In genomic region chr4:99120211-99121122, GRCm38 (mm10) we compare ENCODE assay signal across 8 mouse cellular contexts. TPM values are rescaled to one million over a fixed set of nuclear protein-coding genes. Genes with fewer than 3 reads are reported as not detected.
DNase-seq lines count a peak whose midpoint lies in the region; ATAC-seq and TF ChIP-seq lines count a peak whose summit lies in the region.

Dock7 (minus strand) TSS chr4:99120915.

- in situ Hi-C loops in ES-E14 (cut with MboI; ENCODE audit: low sequenced_read_pairs in 2 of 2, unreplicated experiment in 2 of 2), result no loop called here

- no peaks in the 10 kb centered on the region for H3K27me3 ChIP-seq in forebrain, embryonic 14.5 days (replicated peaks; ENCODE audit: control insufficient read depth, insufficient read depth, low read length)
- H3K27me3 ChIP-seq in heart, postnatal 0 days (ENCODE audit: control insufficient read depth, insufficient read depth, low read length), result no peaks in the 10 kb centered on the region
- H3K27me3 ChIP-seq in liver, embryonic 14.5 days (ENCODE audit: control insufficient read depth, insufficient read depth, low read length), result no peaks in the 10 kb centered on the region
- no peaks in the 10 kb centered on the region for H3K27me3 ChIP-seq in neural tube, embryonic 12.5 days (replicated peaks)
- H3K27me3 ChIP-seq in stomach, postnatal 0 days (ENCODE audit: control insufficient read depth, insufficient read depth, low read length), result no peaks in the 10 kb centered on the region

- under 1% methylated on average over 73 of the region's 117 CpGs for WGBS in forebrain, embryonic 14.5 days
- WGBS in heart, postnatal 0 days, result 0% methylated on average over 89 of the region's 117 CpGs
- under 1% methylated on average over 90 of the region's 117 CpGs for WGBS in liver, embryonic 14.5 days (ENCODE audit: insufficient replicate concordance)
- WGBS in neural tube, embryonic 12.5 days, result under 1% methylated on average over 101 of the region's 117 CpGs
- WGBS in stomach, postnatal 0 days, result under 1% methylated on average over 74 of the region's 117 CpGs

- no peaks in the 10 kb centered on the region for H3K36me3 ChIP-seq in ES-E14 (ENCODE audit: control insufficient read depth, insufficient read depth, low read length, poor library complexity, severe bottlenecking)
- H3K36me3 ChIP-seq in forebrain, embryonic 14.5 days (ENCODE audit: control insufficient read depth, insufficient read depth, low read length), result no peaks in the 10 kb centered on the region
- no peaks in the 10 kb centered on the region for H3K36me3 ChIP-seq in heart, postnatal 0 days (replicated peaks; ENCODE audit: control insufficient read depth, insufficient read depth, low read length)
- H3K36me3 ChIP-seq in liver, embryonic 14.5 days (replicated peaks; ENCODE audit: control insufficient read depth, insufficient read depth, low read depth), result no peaks in the 10 kb centered on the region
- no peaks in the 10 kb centered on the region for H3K36me3 ChIP-seq in neural tube, embryonic 12.5 days
- no peaks in the 10 kb centered on the region for H3K36me3 ChIP-seq in stomach, postnatal 0 days (ENCODE audit: control insufficient read depth, insufficient read depth, low read length)

- H3K9ac ChIP-seq in ES-E14 (ENCODE audit: insufficient read depth, low read depth, low read length, poor library complexity, severe bottlenecking), result peak within 1 kb of the TSS; percentile 90
- H3K9ac ChIP-seq in forebrain, embryonic 14.5 days (ENCODE audit: low read length), result peak within 1 kb of the TSS; percentile 98
- H3K9ac ChIP-seq in heart, postnatal 0 days (replicated peaks; ENCODE audit: low read depth, low read length), result peak within 1 kb of the TSS; percentile 89
- H3K9ac ChIP-seq in liver, embryonic 14.5 days (replicated peaks), result peak within 1 kb of the TSS; percentile 72
- peak within 1 kb of the TSS; percentile 97 for H3K9ac ChIP-seq in neural tube, embryonic 12.5 days
- H3K9ac ChIP-seq in stomach, postnatal 0 days (ENCODE audit: low read length), result peak within 1 kb of the TSS; percentile 91

- no peak for TF ChIP-seq CTCF in heart, postnatal 0 days (IDR thresholded peaks at IDR 0.05; ENCODE audit: low read depth)
- TF ChIP-seq CTCF in liver, embryonic 14.5 days (IDR thresholded peaks at IDR 0.05; ENCODE audit: low read depth), result no peak
- 0 out of 2 replicates have a peak, but pooled peaks have one; percentile 8 for TF ChIP-seq CTCF in stomach, postnatal 0 days (IDR thresholded peaks at IDR 0.05; ENCODE audit: low read depth)

- ATAC-seq in forebrain, embryonic 14.5 days, result peak; percentile 94
- ATAC-seq in heart, postnatal 0 days (ENCODE audit: insufficient read depth, low read depth), result peak; percentile 93
- ATAC-seq in liver, embryonic 14.5 days (ENCODE audit: insufficient read depth), result peak; percentile 94
- peak; percentile 96 for ATAC-seq in neural tube, embryonic 12.5 days (ENCODE audit: low FRiP score, low read depth)
- peak; percentile 94 for ATAC-seq in stomach, postnatal 0 days (ENCODE audit: low FRiP score, low TSS enrichment)

- no peaks in the 10 kb centered on the region for H3K9me3 ChIP-seq in ES-E14 (ENCODE audit: control insufficient read depth, insufficient read depth, low read depth, low read length)
- H3K9me3 ChIP-seq in forebrain, embryonic 14.5 days (replicated peaks; ENCODE audit: control insufficient read depth, low read length), result no peaks in the 10 kb centered on the region
- H3K9me3 ChIP-seq in heart, postnatal 0 days (replicated peaks; ENCODE audit: control insufficient read depth, low read length), result no peaks in the 10 kb centered on the region
- H3K9me3 ChIP-seq in liver, embryonic 14.5 days (ENCODE audit: control insufficient read depth, low read length), result no peaks in the 10 kb centered on the region
- H3K9me3 ChIP-seq in neural tube, embryonic 12.5 days, result no peaks in the 10 kb centered on the region
- H3K9me3 ChIP-seq in stomach, postnatal 0 days (ENCODE audit: control insufficient read depth, low read length), result no peaks in the 10 kb centered on the region

- peak within 1 kb of the TSS; percentile 69 for H3K4me2 ChIP-seq in forebrain, embryonic 14.5 days (ENCODE audit: low read length)
- H3K4me2 ChIP-seq in heart, postnatal 0 days (ENCODE audit: low read depth, low read length), result peak within 1 kb of the TSS; percentile 79
- peak within 1 kb of the TSS; percentile 86 for H3K4me2 ChIP-seq in liver, embryonic 14.5 days (ENCODE audit: low read depth)
- H3K4me2 ChIP-seq in neural tube, embryonic 12.5 days (replicated peaks), result peak within 1 kb of the TSS; percentile 76
- H3K4me2 ChIP-seq in stomach, postnatal 0 days (replicated peaks; ENCODE audit: low read depth), result peak within 1 kb of the TSS; percentile 88

- H3K27ac ChIP-seq in ES-E14 (ENCODE audit: insufficient read depth, low read depth, low read length, poor library complexity, severe bottlenecking), result no peak within 1 kb of the TSS
- peak within 1 kb of the TSS; percentile 88 for H3K27ac ChIP-seq in forebrain, embryonic 14.5 days (ENCODE audit: low read depth, low read length)
- H3K27ac ChIP-seq in heart, postnatal 0 days (ENCODE audit: low read depth), result peak within 1 kb of the TSS; percentile 60
- no peak within 1 kb of the TSS for H3K27ac ChIP-seq in liver, embryonic 14.5 days
- peak within 1 kb of the TSS; percentile 88 for H3K27ac ChIP-seq in neural tube, embryonic 12.5 days
- peak within 1 kb of the TSS; percentile 86 for H3K27ac ChIP-seq in stomach, postnatal 0 days (replicated peaks)

- DNase-seq in ES-E14 (ENCODE audit: low read depth, low spot score), result peak; percentile 71
- peak; percentile 77 for DNase-seq in cerebellum, adult 11-12 months
- peak; percentile 89 for DNase-seq in forebrain, embryonic 14.5 days (ENCODE audit: low spot score)
- DNase-seq in heart, postnatal 0 days (ENCODE audit: low spot score), result peak; percentile 58
- peak; percentile 85 to 93 for DNase-seq in kidney, postnatal 36 days
- DNase-seq in liver, embryonic 14.5 days (ENCODE audit: low read depth in 3 of 3, low spot score in 3 of 3), result peak; percentile 41 to 50 (median 50)
- peak; percentile 93 for DNase-seq in stomach, postnatal 0 days (ENCODE audit: low spot score)

- H3K4me3 ChIP-seq in ES-E14 (ENCODE audit: insufficient read depth in 1 of 2, low read depth in 1 of 2, low read length in 2 of 2, poor library complexity in 1 of 2, severe bottlenecking in 1 of 2), result peak within 1 kb of the TSS; percentile 90 to 97
- peak within 1 kb of the TSS; percentile 93 for H3K4me3 ChIP-seq in forebrain, embryonic 14.5 days (ENCODE audit: low read depth, low read length)
- peak within 1 kb of the TSS; percentile 95 for H3K4me3 ChIP-seq in heart, postnatal 0 days (ENCODE audit: low read depth, low read length)
- peak within 1 kb of the TSS; percentile 73 to 79 for H3K4me3 ChIP-seq in liver, embryonic 14.5 days (ENCODE audit: insufficient read depth in 1 of 2, low read depth in 2 of 2, low read length in 2 of 2)
- H3K4me3 ChIP-seq in neural tube, embryonic 12.5 days, result peak within 1 kb of the TSS; percentile 99
- H3K4me3 ChIP-seq in stomach, postnatal 0 days (ENCODE audit: low read depth, low read length), result peak within 1 kb of the TSS; percentile 91

- no peak for TF ChIP-seq EP300 in heart, postnatal 0 days (IDR thresholded peaks at IDR 0.05; ENCODE audit: low read depth)
- no peak for TF ChIP-seq EP300 in liver, embryonic 14.5 days (IDR thresholded peaks at IDR 0.05; ENCODE audit: low read depth)
- TF ChIP-seq EP300 in stomach, postnatal 0 days (optimal IDR thresholded peaks at IDR 0.05), result no peak

- H3K4me1 ChIP-seq in ES-E14 (ENCODE audit: control insufficient read depth in 2 of 2, insufficient read depth in 2 of 2, low read length in 2 of 2, poor library complexity in 1 of 2), result no peaks in the 10 kb centered on the region; a peak in 2 of 4 replicates
- H3K4me1 ChIP-seq in forebrain, embryonic 14.5 days (ENCODE audit: control insufficient read depth, insufficient read depth, low read length), result peaks cover 30% of the 10 kb centered on the region
- peaks cover 21% of the 10 kb centered on the region for H3K4me1 ChIP-seq in heart, postnatal 0 days (ENCODE audit: control insufficient read depth, insufficient read depth)
- H3K4me1 ChIP-seq in liver, embryonic 14.5 days (replicated peaks; ENCODE audit: control insufficient read depth in 2 of 2, insufficient read depth in 2 of 2, low read length in 1 of 2), result peaks cover 4 to 22% of the 10 kb centered on the region in 2 experiments
- H3K4me1 ChIP-seq in neural tube, embryonic 12.5 days, result peaks cover 36% of the 10 kb centered on the region
- no peaks in the 10 kb centered on the region for H3K4me1 ChIP-seq in stomach, postnatal 0 days (replicated peaks; ENCODE audit: control insufficient read depth, insufficient read depth)

TF ChIP-seq in ES-E14, 5 proteins besides CTCF, POLR2A, EP300 and RAD21:
- no peak for TF ChIP-seq MAFK (IDR thresholded peaks at IDR 0.05; ENCODE audit: insufficient read depth, low read depth, low read length)
- TF ChIP-seq CHD2 (IDR thresholded peaks at IDR 0.05; ENCODE audit: low read depth, low read length), result no peak
- TF ChIP-seq ZC3H11A (IDR thresholded peaks at IDR 0.05; ENCODE audit: borderline replicate concordance, low read depth, low read length), result no peak
- no peak for TF ChIP-seq HCFC1 (IDR thresholded peaks at IDR 0.05; ENCODE audit: borderline replicate concordance, insufficient read depth, low read length)
- TF ChIP-seq ZNF384 (IDR thresholded peaks at IDR 0.05; ENCODE audit: low read depth, low read length), result no peak

RNA-seq across cellular contexts. Expression of gene Dock7, which starts in this region (rescaled TPM):
- total RNA-seq in ES-E14 (2012; rRNA removed), result 20.7 and 22.8 TPM in 2 replicates
- 80.3 and 82.9 TPM in 2 replicates for polyA plus RNA-seq in forebrain, embryonic 14.5 days (2014; fragmentation: Nextera tagmentation; extraction: Ambion mirVana)
- total RNA-seq in heart, postnatal 0 days (2014; rRNA removed; ENCODE audit: low replicate concordance), result 17.4 and 19.7 TPM in 2 replicates
- polyA plus RNA-seq in heart, postnatal 0 days (2015; fragmentation: Nextera tagmentation; extraction: Ambion mirVana), result 10.2 and 11.5 TPM in 2 replicates
- polyA plus RNA-seq in liver, embryonic 14.5 days (2012; rRNA removed), result 8.3 and 15.2 TPM in 2 replicates
- polyA plus RNA-seq in liver, embryonic 14.5 days (2014; fragmentation: Nextera tagmentation; extraction: Ambion mirVana), result 9.0 and 10.6 TPM in 2 replicates
- 101 and 106 TPM in 2 replicates for polyA plus RNA-seq in neural tube, embryonic 12.5 days (2016; fragmentation: Nextera tagmentation; extraction: Ambion mirVana)
- polyA plus RNA-seq in stomach, postnatal 0 days (2015; fragmentation: Nextera tagmentation; extraction: Ambion mirVana), result 19.1 and 20.5 TPM in 2 replicates

Comparison
In these comparisons a context has a peak if more than half of its experiments do, and no peak if none do; other contexts are left out.
1. H3K27ac ChIP-seq: peak in forebrain, embryonic 14.5 days (single experiment), heart, postnatal 0 days (single experiment), neural tube, embryonic 12.5 days (single experiment) and stomach, postnatal 0 days (single experiment); none in ES-E14 (single experiment) and liver, embryonic 14.5 days (single experiment).
2. Peak in every context shown above with its lines, with median percentiles within 50 percentile points of each other: DNase-seq, H3K4me3 ChIP-seq, H3K9ac ChIP-seq, ATAC-seq and H3K4me2 ChIP-seq.